Mouse (Mus musculus) E14TG2a.4 (cell line): ENCODE measurements at regions not wholly inside any gene's neighbourhood (a gene's known extent, or its start where the extent isn't known, plus 50 kb on each side); places are given as distances from the start of the nearest gene placed in this dataset.

Source experiments
- H3K27me3 ChIP-seq: 2 replicates; pipeline ENCODE4 v1.6.1; 2014; ENCODE audit warnings: low read length, control low read depth; ENCODE audit not compliant: insufficient read depth
- H3K36me3 ChIP-seq: 2 replicates; pipeline ENCODE4 v1.6.1; 2014; ENCODE audit warnings: low read length, control low read depth; ENCODE audit not compliant: insufficient read depth
- H3K4me1 ChIP-seq: replicated peaks from 2 replicates; pipeline ENCODE4 v1.6.1; 2014; ENCODE audit warnings: low read depth, low read length, control low read depth
- H3K4me3 ChIP-seq: replicated peaks from 2 replicates; pipeline ENCODE4 v1.5.1; 2014; ENCODE audit warnings: mild to moderate bottlenecking, low read length
- H3K9me3 ChIP-seq: 2 replicates; pipeline ENCODE4 v1.6.1; 2014; ENCODE audit warnings: low read length, control low read depth
- CTCF ChIP-seq: conservative IDR thresholded peaks from 2 replicates; pipeline ENCODE4 v1.5.1; 2014; ENCODE audit warnings: low read length
- NANOG ChIP-seq: IDR thresholded peaks from 2 replicates; pipeline ENCODE4 v1.6.1; 2014; ENCODE audit warnings: borderline replicate concordance, low read length, mixed read lengths
- POU5F1 ChIP-seq: IDR thresholded peaks from 2 replicates; pipeline ENCODE4 v1.6.1; 2014; ENCODE audit warnings: low read length, borderline replicate concordance

- H3K4me1 ChIP-seq: no peaks in the 10 kb centered on the region
- H3K9me3 ChIP-seq: 0 out of 2 replicates have a peak, but pooled peaks cover 4% of the 10 kb centered on the region
- no peak overlapping the region for H3K4me3 ChIP-seq
- H3K27me3 ChIP-seq: no peaks in the 10 kb centered on the region
- TF ChIP-seq NANOG: no peak
- no peak for TF ChIP-seq POU5F1
- no peak for TF ChIP-seq CTCF
- no peaks in the 10 kb centered on the region for H3K36me3 ChIP-seq
Observed at GRCm38 (mm10) chr1:128779586-128780158, 187.6 kb upstream of the Cxcr4 start.

- TF ChIP-seq CTCF: no peak
- no peak for TF ChIP-seq POU5F1
- no peak for TF ChIP-seq NANOG
- Histone ChIP-seq H3K36me3 (no peaks in the 10 kb centered on the region), H3K9me3 (peaks cover 14% of the 10 kb centered on the region), H3K27me3 (no peaks in the 10 kb centered on the region), H3K4me3 (no peak overlapping the region), H3K4me1 (no peaks in the 10 kb centered on the region)
Observed at GRCm38 (mm10) chr1:128772440-128772839, 180.3 kb upstream of the Cxcr4 start.

GRCm38 (mm10) chr1:128770786-128771185 lies 178.7 kb upstream of the Cxcr4 start:
- Histone ChIP-seq H3K4me1 (no peaks in the 10 kb centered on the region), H3K4me3 (no peak overlapping the region), H3K36me3 (no peaks in the 10 kb centered on the region), H3K9me3 (peaks cover 16% of the 10 kb centered on the region), H3K27me3 (no peaks in the 10 kb centered on the region)
- TF ChIP-seq NANOG (no peak), POU5F1 (no peak), CTCF (no peak)

GRCm38 (mm10) chr1:128767991-128768390 lies 175.9 kb upstream of the Cxcr4 start:
- TF ChIP-seq CTCF: no peak
- TF ChIP-seq NANOG: no peak
- no peak for TF ChIP-seq POU5F1
- no peaks in the 10 kb centered on the region for H3K4me1 ChIP-seq
- H3K4me3 ChIP-seq: no peak overlapping the region

GRCm38 (mm10) chr1:128767415-128767814 lies 175.3 kb upstream of the Cxcr4 start:
- no peak for TF ChIP-seq POU5F1
- TF ChIP-seq CTCF: no peak
- no peak for TF ChIP-seq NANOG
- Histone ChIP-seq H3K4me1 (no peaks in the 10 kb centered on the region), H3K36me3 (no peaks in the 10 kb centered on the region), H3K4me3 (no peak overlapping the region), H3K27me3 (no peaks in the 10 kb centered on the region), H3K9me3 (peaks cover 20% of the 10 kb centered on the region)

More at GRCm38 (mm10) chr1:128767991-128768390, 175.9 kb upstream of the Cxcr4 start:
- H3K9me3 ChIP-seq: peaks cover 20% of the 10 kb centered on the region
- H3K36me3 ChIP-seq: no peaks in the 10 kb centered on the region
- no peaks in the 10 kb centered on the region for H3K27me3 ChIP-seq

- Histone ChIP-seq H3K36me3 (no peaks in the 10 kb centered on the region), H3K4me1 (no peaks in the 10 kb centered on the region), H3K9me3 (peaks cover 20% of the 10 kb centered on the region), H3K4me3 (no peak overlapping the region), H3K27me3 (no peaks in the 10 kb centered on the region)
- TF ChIP-seq CTCF (no peak), POU5F1 (no peak), NANOG (no peak)
Observed at GRCm38 (mm10) chr1:128766894-128767268, 174.8 kb upstream of the Cxcr4 start.

- H3K9me3 ChIP-seq: peaks cover 22% of the 10 kb centered on the region
- H3K4me3 ChIP-seq: no peak overlapping the region
- no peaks in the 10 kb centered on the region for H3K4me1 ChIP-seq
- TF ChIP-seq CTCF (no peak), POU5F1 (no peak), NANOG (no peak)
- H3K36me3 ChIP-seq: no peaks in the 10 kb centered on the region
- H3K27me3 ChIP-seq: no peaks in the 10 kb centered on the region
Observed at GRCm38 (mm10) chr1:128766193-128766893, 174.2 kb upstream of the Cxcr4 start.

GRCm38 (mm10) chr1:128765626-128766025 lies 173.5 kb upstream of the Cxcr4 start:
- Histone ChIP-seq H3K4me3 (no peak overlapping the region), H3K9me3 (peaks cover 22% of the 10 kb centered on the region), H3K4me1 (no peaks in the 10 kb centered on the region), H3K36me3 (no peaks in the 10 kb centered on the region), H3K27me3 (no peaks in the 10 kb centered on the region)
- no peak for TF ChIP-seq CTCF
- TF ChIP-seq NANOG: no peak
- TF ChIP-seq POU5F1: no peak

- peaks cover 22% of the 10 kb centered on the region for H3K9me3 ChIP-seq
- TF ChIP-seq POU5F1 (no peak), CTCF (no peak), NANOG (no peak)
- H3K4me1 ChIP-seq: no peaks in the 10 kb centered on the region
- H3K27me3 ChIP-seq: no peaks in the 10 kb centered on the region
- H3K36me3 ChIP-seq: no peaks in the 10 kb centered on the region
- H3K4me3 ChIP-seq: no peak overlapping the region
Observed at GRCm38 (mm10) chr1:128765142-128765541, 173.0 kb upstream of the Cxcr4 start.
